Mouse (Mus musculus) erythroblast, adult 5-6 weeks (primary cell): ENCODE results near the gene Zfp385c. TPM values are rescaled to one million over a fixed set of nuclear protein-coding genes. Genes with fewer than 3 reads are reported as not detected.
"Not testable (repeated sequence)": the region's sequence is repeated elsewhere in the genome, so short reads cannot be mapped to it uniquely, and the experiment has no call there.

Source experiments
- ATAC-seq: replicated peaks from 2 replicates; pipeline ENCODE4 v1.8.0; 2016; ENCODE audit warnings: moderate number of reproducible peaks, mild to moderate bottlenecking, moderate TSS enrichment, inconsistent platforms; ENCODE audit not compliant: poor library complexity, low FRiP score, severe bottlenecking
- total RNA-seq, 2 experiments: library from RNA; stranded (forward) in 1 of 2; stranded (reverse) in 1 of 2; fragments of 150-400 nt in 1 of 2; fragments of 200-764, 138-1000 nt in 1 of 2; gene quantifications; 2 replicates each; pipeline versions ENCODE4 v1.2.3 to v1.2.4; 2015 to 2017; ENCODE audit warnings: low replicate concordance in 2 of 2

Zfp385c gene
- total RNA-seq, 2 experiments from 2014 or later: not detected

DNA sequence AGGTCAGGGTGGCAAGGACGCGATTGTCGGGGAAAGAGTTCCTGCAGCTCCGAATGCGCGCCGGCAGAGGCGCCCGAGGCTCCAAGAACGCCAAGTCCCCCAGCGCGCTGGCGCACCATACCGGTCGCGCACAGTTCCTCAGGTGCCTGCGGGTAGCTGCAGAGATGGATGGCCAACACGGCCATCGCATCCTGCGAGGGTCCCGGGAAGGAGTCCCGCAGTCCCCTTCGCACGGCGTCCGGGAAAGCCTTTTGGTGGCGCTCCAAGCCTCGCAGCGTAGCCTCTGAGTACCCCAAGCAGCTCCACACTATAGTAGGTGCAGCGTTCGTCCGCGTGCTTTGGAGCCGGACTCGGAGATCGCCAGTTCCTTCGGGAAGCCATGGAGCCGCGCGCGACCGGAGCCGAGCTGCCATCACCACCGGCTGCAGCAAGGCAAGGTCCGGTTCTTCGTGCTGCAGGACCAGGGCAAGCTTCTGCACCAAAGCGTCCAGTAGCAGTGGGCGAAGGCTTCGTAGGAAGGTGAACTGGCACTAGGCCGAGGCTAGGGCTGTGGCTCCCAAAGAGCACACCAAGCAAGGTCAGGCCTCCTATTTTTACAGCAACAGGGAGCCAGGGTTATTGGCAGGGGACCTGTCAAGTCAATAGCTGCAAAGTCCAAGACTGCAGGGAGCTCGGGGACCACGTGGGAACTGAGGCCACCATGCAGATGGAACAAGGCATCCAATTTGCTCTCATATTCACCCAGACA lies 51.9 kb downstream of the Zfp385c start:
- no peak for ATAC-seq

DNA sequence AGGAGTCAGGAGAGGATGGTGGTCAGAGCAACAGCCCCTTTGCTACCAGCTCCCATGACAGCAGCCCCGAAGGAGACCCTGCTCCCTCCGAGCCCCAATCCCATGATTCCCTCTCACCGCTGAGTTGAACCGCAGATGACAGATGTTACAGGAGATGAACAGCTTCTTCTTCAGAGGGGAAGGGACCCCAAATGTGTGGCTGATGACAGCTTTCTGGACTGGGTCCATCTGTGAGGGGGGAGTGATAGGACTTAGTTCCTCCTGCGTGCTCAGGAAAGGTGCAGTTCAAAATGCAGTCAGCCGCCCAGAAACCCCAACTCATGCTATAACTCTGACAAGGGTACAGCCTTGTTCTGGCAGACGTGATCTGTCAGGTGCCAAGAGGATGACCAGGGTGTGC lies 57.7 kb downstream of the Zfp385c start:
- ATAC-seq: no peak

DNA sequence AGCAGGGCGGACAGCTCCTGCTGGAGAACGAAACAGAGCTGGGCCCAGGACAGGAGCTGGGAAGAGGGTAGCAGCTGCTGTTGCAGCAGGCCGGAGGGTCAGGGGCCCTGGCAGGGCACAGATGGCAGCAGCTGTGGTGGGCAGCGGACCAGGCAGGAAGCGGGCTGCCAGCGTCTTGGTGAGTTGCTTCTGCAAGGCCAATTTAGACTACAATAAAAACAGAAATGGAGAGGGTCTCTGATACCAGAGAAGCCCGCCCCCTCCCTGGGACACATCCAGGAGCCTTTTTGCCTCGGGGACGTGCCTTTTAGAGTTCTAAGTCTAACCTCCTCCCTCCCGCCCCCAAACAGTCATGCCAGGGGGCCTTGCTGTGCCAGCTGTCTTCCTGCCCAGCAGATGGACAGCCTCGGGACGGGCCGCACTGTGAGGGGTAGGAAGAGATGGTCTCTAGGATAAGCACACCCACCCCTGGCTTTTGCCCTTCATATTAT lies 63.3 kb downstream of the Zfp385c start:
- no peak for ATAC-seq

DNA sequence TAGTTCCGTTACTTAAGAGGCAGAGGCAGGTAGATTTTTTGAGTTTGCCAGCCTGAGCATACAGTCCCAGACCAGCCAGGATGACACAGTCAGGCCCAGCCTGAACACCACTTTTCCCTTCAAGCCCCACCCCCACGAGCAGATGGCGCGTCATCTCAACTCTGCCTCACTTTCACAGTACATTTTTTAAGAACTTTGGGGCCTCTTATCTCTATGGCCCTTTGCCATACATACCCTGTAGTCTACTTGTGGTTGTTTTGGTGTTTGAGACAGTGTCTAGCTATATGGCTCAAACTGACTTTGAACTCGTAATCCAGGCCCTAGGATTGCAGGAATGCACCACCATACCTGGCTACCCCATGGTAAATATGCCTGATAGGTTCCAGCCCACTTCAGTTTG lies 64.2 kb downstream of the Zfp385c start:
- ATAC-seq: no peak

DNA sequence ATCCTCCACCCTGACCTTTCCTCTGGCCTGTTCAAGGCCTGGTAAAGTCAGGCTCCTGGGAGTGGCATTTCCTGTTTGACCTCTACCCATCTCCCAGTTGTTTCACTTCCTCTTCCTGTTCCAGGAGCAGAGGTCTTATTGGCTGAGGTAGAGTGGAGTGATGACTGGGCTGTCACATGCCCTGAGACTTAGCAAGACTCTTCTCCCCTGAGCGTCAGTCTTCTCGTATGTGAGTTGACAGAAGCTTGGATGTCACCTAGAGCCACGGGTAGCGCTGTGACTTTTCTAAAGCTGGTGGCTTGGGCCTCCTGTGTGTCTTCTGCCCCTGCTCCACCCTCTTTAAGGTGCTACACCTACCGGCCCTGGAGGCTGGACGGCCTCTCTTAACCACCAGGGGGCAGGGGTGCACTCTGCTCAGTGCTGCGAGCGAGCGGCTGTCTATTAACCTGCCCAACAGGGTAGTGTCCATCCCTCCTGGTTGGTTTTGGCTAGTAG lies 65.5 kb downstream of the Zfp385c start:
- ATAC-seq: peak; percentile 60; the same call in 1 of the 2 replicates

DNA sequence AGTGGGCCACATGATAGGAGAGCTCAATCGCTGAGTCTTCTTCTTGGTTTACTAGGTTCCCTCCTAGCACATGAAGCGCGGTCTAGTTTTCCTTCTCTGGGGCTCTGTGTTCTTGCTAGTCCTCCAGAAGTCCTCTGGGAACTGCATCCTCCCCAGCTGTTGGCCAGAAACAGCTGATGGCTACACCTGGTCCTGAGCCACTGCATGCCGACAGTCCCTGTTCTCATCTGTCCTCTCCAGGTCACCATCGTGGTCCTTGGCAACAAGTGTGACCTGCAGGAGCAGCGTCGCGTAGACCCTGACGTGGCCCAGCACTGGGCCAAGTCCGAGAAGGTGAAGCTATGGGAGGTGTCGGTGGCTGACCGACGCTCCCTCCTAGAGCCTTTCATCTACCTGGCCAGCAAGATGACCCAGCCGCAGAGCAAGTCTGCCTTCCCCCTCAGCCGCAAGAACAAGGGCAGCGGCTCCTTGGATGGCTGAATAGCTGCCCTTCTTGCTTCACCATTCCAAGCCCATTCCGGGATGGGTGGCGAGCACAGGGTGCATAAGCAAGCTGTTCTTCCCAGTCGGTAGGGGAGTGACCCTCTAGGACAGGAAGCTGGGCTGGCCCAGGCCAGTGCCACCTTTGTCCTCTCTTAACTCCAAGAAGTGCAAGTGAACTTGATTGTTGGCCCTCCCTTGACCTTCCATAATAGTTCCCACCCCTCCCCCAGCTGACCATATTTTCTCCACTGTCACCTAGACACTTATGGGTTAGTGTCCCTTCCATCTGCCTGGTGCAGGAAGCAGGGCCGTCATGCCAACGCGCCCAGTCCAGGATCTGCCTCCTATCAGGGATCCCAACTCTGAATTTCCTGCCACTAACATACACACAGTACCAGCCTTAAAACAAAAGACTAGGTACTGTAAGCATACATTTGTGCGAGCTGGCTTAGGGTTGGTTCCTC lies 66.2 kb downstream of the Zfp385c start:
- ATAC-seq: no peak

DNA sequence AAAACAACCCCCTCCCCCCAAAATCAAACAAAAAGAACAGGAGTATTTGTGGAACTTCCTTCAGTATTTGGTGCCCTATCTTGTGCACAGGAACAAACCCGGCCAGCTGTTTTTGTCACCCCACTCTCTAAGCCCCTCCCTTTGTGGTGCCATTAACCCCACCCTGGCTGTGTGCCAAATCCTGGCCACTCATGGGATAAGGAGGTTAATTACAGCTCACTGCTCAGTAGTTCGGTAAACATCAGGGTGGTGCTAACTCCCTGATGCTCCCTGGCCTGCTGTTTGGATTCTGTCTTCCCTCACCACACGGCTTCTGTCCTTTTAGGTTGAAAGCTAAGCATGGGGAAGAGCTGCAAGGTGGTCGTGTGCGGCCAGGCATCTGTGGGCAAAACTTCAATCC lies 68.4 kb downstream of the Zfp385c start:
- no peak for ATAC-seq

DNA sequence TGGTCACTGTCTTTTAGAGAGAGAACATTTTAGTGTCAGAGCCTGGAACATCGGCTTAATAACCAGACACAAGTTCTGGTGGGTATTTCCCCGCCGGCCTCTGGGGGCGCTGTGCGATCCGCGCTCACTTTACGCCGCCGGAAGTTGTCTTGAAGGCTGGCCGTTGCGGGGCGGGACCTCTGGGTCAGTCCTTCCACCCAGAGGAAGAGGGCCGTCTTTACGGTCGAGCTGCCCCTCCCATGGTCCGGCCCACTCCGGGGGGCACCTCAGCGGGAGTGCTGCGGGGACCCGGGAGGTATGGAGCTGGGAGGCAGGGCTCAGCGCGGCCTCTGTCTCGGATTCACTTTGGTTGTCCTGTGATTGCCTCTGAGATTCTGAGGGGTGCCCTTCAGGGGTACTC lies 69.5 kb downstream of the Zfp385c start:
- ATAC-seq: peak; percentile 79

DNA sequence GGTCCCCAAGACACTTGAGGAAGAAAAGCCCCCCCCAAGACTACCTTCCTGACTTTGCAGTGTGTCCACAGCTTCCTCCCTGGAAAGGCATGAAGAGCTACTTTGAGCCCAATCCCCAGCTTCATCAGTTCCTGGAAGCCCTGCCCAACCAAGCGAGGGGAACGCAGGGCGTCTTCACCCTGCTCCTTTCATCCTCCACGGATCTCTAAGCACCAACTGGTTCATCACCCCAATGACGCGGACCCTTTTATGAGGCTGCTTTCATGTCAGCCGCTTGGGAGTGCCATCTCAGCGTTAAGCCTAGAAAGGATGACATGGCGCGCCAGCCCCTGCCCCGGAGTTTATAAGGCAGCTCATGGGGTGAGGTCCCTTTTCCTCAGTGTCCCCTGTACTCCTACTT lies 72.3 kb downstream of the Zfp385c start, which contains the start of gene Dnajc7:
Gene Dnajc7 (minus strand): TSS at position 187 of the 400 bp plus-strand sequence.
- no peak; the same call in 1 of the 2 replicates for ATAC-seq

DNA sequence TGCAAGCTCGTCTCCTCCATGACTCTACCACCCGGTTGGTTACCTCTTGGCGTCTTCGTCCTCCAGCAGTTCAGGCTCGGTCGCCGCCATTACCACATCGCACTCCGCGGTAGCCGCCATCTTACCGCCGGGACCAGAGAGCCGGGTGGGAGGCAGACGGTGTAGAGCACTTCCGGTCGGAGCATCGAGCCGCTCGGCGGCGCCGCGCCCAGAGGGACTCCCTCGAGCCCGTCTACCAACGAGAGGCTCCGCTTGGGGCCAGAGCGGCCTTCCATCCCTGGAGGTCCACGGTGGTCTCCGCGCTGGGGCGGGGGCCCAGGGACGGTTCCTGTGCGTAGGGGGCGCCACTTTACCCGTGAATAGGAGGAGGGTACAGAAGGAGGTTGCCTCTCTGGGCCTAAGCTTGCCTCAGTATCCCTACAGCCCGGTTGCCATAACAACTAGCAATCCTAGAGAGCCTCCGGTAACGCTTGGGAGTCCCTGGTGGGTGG lies 72.7 kb downstream of the Zfp385c start:
- ATAC-seq: peak; percentile 91

DNA sequence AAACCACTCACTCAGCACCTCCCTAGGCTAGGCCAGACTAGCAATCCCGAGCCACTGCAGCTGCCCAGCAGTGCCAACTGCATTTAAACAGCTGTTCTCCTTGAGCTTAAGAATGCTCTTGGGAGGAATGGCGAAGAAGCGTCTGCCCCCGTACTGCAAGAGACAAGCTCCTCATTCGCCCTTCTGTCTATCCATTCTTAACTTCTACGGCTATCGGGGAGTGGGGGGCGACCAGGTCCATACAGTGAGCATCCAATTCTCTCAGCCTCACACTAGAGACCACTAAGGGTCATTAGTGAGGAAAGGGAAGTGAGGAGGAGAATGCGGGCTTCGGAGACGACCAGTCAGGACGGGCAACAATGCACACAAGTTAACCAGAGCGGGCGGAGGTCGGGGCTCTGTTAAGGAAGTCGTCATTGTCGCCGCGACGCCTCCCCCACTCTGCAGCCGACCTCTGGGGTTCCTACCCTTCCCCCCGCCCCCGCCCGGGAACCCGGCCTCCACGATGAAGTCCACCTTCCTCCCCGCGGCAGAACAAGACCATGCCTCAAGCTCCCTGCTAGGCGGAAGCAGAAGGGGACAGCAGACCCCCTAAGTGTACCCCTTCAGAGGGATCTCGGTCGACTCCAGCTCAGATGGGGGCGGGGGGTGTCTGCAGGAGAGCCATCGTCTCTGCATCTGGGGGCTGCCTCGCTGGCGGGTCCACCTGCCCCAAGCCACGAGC lies 73.3 kb downstream of the Zfp385c start, which contains the start of gene Nkiras2:
Gene Nkiras2 (plus strand): TSS at position 484 of the 724 bp plus-strand sequence.
- peak; percentile 21 for ATAC-seq

DNA sequence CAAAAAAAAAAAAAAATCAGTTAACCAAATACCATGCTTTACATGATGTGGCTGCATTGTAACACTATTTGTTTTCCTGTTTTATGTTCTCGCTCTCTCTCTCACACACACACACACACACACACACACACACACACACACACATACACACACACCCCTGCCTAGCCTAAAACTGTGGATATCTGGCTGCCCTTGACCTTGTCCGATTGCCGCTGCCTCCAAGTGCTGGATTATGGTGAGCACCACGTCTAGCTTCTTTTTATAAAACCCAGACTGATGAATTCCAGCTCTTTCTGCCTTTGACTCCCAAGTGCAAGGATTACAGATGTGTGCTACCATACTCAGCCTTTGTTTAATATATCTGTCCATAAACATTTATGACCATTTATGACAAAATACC lies 74.8 kb downstream of the Zfp385c start:
- no peak for ATAC-seq

DNA sequence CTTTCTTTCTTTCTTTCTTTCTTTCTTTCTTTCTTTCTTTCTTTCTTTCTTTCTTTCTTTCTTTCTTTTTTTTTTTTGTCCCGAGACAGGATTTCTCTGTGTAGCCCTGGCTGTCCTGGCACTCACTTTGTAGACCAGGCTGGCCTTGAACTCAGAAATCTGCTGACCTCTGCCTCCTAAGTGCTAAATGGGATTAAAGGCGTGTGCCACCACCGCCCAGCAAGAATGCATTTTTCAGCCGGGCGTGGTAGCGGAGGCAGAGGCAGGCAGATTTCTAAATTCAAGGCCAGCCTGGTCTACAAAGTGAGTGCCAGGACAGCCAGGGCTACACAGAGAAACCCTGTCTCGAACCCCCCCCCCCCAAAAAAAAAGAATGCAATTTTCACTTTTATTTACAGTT lies 75.4 kb downstream of the Zfp385c start:
- ATAC-seq: not testable (repeated sequence)

DNA sequence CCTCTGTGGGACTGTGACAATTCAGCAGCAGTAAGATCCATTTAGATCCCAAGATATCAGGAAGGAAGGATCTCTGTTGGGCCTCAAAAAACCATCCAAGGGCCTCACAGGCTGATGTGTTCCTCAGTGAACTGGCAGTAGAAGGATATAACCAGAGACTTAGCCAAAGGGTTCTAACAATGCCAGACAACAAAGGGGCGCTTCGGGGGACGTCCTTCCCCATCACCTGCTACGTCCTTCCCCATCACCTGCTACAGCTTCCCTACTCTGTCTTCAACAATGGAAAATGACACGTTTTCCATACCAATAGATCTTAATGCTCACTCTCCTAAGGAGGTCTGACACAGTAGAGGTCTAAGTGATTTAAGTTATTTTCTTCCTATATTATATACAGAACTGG lies 75.9 kb downstream of the Zfp385c start:
- ATAC-seq: no peak

DNA sequence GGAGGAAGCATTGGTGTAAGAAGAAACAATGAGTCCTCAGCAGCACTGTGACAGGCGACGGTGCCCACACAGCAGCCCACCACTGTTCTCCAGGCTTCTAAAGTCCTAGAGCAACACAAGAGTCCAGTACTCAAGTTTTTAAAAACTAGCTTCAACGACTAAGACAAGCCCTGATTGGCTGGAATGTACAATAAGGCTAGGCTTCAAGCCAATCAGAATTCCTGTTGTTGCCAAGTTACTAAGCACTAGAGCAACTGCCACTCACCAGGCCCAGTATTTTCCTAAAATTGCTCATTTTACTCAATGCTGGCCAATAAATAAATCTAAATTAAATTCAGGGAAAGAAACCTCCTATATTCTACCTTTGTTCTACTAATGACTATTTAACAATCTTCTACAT lies 79.0 kb downstream of the Zfp385c start:
- no peak for ATAC-seq

DNA sequence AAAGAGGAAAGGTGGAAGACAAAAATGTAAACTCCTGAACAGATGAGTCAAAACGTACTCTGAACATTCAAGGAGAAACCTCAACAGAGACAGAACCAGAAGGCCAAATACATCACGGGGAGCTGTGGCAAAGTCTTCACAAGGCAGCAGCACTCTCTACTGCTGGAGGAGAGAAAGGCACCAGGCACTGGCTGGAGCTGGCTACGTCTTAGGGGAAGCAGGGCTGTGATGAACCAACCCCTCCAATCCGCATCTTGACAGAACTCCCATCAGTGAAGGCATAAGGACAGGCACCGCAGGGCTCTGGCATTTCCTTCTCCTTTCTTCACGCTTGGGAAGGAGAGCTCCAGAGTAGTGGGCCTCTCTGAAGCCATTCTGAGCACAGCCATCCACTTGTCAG lies 80.6 kb downstream of the Zfp385c start:
- no peak for ATAC-seq

DNA sequence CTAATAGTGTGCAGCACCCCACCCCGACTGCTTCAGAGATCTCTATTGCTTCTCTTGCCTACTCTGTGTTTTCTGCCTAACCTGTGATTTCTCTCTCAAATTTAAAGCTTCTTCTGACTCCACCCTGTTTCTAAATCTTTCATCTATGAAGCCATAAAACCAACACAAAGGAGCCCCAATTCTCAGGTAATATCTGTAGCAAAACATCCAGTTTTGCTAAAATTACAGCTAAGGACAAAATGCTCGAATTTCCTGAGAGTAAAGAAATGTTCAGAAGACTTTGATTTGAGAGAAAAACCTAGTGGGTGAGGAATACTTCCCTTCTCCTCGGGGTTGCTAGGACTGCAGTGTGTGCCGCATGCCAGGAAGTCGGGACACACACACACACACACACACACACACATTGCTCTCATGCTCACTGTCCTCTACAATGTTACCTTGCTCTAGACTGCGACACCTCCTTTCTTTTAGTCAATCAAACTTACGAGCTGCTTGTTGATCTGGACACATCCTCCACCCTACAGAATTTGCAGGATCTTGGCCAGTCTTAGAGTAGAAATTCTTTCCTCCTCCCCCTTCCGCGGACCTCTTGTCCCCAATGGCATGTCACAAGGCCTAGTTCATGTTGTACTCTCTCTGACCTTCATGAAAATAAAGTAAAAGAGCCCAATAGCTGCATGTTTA lies 82.1 kb downstream of the Zfp385c start:
- ATAC-seq: no peak

DNA sequence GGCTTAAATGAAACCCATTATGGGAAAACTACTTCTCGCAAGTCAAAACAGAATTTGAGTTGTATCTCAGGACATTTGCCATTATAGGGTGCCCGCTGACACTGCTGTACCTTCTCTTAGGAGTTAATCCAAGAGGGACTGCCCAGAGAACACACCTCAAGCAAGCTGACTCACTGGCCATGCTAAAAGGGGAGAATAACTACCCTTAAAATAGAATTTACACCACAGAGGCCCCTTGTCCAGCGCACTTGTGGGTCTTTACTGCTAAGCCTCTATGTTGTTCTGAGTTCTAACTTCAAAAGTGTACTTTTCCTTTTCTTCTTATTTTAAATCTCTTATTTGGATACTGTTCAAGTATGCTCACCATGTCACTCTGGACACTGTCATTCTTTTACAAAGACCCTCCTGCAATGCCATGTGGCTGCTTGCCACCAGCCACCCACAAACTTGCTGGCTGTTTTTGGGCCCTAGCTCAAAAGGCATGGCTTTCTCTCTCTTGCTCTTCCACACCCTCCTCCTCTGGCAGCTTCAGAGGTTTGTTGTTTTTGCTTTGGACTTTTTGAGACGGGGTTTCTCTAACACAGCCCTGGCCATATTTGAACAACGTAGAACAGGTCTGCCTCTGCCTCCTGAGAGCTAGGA lies 82.8 kb downstream of the Zfp385c start:
- ATAC-seq: no peak

DNA sequence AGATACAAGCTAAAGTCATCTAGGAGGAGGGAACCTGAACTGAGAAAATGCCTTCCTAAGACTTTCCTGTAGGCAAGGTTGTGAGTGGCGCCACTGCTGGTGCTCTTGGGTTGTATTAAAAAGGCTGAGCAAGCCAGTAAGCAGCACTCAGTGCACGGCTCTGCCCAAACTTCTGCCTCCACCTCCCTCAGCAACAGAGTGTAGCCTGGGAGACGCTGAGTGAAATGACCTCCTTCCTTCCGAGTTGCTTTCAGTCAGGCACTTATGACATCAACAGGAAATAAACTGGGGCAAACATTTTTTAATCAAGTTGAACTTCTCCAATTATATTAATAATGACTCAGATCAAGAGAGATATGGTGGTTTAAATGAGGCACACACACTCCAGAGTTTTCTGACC lies 83.5 kb downstream of the Zfp385c start:
- ATAC-seq: no peak
